Mouse (Mus musculus) spleen, adult 18-20 months (tissue): ENCODE measurements around the gene Rnh1.

Experiments
- DNase-seq, 2 experiments: peaks; one replicate each; pipeline ENCODE4 v3.0.0; 2022; ENCODE audit warnings: mixed read lengths in 2 of 2

Rnh1 gene

DNA sequence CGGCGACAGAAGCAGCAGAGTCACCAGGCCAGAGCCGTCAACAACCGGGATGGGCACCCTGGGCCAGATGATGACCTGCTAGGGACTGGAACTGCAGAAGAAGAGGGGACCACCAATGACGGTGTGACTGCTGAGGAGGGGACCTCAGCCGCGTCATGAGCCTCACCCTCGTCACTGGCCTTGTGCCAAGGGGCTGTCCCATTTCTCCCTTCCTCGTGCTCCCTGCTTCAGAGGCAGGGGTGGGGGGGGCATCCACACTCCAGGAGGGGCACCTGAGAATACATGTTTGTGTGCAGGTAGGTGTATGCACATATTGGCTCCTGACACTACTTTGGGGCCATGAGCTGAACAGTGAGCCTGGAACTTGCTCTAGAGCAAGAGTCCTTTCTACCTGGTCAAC lies 17.3 kb downstream of the Rnh1 start:
- DNase-seq, result no peak

DNA sequence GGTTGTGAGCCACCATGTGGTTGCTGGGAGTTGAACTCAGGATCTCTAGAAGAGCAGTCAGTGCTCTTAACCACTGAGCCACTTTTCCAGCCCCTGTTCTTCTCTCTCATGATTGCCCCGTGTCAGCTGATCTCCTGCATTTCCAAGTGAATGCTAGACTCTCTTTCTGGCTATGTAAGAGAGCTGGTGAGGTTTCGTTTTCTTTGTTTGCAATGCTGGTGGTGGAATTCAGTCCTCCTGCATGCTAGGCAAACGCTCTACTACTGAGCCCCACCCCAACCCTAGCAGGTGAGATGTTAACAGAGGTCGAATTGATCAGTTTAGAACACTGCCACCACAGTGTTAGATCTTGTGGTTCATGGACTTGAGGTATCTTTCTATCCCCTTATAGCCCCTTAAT lies 24.0 kb downstream of the Rnh1 start:
- DNase-seq, result no peak

DNA sequence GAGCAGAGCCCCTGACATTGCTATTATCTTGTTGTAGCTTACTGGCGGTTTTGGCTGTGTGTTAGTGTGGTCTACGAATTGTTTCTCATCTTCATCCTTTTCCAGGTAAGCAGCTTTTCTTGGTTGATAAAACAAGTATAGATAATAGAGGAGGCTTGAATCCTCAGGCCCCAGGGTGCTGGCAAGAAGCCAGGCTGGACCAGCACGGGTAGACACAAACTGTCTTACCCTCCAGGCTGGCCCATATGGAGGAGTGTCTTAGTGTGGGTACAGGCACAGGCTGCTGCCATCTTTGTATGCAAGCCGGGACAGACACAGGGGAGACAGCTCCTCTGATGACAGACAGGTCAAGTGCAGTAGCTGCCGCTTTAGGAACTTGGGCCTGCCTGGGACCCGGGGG lies 25.6 kb downstream of the Rnh1 start:
- DNase-seq, result no peak

DNA sequence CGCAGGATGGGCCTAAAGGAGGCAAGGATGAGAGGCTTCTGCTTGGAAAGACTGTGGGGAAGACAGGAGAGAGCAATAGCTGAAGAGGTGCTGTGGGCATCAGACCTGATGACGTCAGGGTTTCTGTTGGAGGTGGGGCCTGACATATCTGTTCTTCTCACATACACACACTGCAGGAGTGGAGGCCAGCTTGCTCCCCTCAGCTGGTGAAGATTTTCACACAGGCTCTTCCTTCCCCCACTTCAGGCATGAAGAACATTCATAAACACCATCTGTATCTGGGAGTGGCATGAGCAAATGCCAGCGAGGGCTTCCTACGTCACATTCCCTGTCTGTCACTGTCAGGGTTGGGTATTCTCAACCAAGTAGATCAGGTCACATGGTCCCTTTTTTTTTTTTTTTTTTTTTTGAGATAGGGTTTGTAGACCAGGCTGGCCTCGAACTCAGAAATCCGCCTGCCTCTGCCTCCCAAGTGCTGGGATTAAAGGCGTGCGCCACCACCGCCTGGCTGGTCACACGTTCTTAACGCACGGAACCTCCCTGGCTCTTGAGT lies 26.5 kb downstream of the Rnh1 start:
- no peak for DNase-seq

DNA sequence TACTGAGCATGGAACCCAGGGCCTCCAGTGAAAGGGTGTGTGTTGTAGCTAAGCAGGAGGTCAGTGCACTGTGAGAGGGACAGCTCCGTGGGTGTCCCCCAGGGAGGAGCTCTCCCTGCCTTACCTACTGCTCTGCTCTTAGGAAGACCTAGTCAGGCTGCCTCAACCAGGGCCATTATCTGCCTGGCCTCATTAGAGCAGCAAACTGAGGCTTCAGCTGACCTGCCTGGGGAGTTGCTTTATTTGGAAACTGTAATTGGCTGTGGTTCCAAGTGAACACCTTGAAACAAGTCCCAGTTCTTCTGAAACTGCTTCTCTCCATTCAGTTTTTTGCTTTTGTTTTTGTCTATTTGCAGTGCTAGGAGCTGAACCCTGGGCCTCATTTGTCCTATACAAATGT lies 27.3 kb downstream of the Rnh1 start:
- DNase-seq, result no peak

DNA sequence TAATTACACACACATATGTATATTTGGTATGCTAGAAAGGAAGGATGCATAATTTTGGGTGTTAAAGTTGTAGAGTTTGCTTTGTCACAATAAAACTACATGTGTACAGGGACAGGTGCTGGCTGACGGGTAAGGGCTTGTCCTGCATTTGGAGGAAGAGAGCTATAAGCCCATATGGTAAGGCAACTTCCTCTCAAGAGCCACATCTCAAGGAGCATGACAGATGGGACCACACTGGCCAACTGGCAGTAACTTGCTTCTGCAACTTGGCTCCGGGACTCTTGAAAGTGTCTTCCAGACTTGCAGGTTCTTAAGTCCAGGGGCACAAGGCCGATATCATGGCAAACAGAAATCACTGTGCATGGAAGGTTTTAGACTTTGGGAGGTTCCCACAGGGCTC lies 28.0 kb downstream of the Rnh1 start:
- no peak for DNase-seq

DNA sequence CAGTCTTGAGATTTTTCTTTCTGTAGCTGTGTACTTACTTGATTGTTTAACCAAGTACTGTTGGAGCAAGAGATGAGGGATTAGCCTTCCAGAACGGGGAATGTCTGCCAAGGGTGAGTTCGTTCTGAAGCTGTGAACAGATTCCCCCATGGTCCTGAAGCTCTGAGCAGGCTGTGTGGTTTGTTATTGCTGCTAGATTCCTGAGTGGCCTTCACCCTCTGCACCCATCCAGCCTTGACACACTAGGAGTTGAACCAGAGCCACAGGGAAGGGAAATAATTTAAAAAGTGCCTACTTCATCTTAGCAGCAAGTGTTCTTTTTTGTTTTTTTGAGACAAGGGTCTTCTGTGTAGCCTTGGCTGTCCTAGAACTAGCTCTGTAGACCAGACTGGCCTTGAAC lies 28.8 kb downstream of the Rnh1 start:
- no peak for DNase-seq

DNA sequence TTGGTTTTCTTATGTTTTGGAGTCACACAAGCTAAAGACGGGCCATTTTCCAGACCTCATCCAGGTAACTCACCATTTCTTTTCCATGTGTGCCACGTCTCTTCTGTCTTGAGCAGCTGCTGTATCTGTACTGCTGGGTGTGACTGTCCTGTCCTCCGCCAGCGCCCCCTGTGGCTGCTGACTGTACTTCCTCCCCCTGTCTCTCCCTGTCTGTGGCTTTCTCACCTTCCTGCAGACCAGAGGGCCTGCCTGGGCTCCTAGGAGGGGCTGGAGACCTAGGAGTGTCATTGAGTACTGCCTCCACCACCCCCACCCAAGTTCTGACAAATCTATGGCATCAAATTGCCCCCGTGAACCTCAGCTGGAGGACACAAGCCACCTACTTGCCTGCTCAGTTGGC lies 29.5 kb downstream of the Rnh1 start:
- DNase-seq, result peak in 1 of 2 experiments; percentile 44

DNA sequence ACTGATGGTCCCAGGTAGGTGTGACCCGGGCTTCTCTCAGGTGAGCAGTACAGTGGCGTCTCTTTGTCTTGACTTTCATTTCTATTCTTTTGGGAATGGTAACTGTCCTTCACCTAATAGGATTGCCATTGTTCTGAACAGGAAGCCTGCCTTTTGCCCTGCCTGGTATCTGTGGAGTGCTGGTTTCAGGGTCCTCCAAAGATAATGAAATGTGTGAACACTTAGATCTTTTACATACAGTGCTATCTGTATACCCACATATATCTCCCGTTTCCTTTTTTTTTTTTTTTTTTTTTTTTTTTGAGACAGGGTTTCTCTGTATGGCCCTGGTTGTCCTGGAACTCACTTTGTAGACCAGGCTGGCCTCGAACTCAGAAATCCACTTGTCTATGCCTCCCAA lies 31.3 kb downstream of the Rnh1 start:
- no peak for DNase-seq

DNA sequence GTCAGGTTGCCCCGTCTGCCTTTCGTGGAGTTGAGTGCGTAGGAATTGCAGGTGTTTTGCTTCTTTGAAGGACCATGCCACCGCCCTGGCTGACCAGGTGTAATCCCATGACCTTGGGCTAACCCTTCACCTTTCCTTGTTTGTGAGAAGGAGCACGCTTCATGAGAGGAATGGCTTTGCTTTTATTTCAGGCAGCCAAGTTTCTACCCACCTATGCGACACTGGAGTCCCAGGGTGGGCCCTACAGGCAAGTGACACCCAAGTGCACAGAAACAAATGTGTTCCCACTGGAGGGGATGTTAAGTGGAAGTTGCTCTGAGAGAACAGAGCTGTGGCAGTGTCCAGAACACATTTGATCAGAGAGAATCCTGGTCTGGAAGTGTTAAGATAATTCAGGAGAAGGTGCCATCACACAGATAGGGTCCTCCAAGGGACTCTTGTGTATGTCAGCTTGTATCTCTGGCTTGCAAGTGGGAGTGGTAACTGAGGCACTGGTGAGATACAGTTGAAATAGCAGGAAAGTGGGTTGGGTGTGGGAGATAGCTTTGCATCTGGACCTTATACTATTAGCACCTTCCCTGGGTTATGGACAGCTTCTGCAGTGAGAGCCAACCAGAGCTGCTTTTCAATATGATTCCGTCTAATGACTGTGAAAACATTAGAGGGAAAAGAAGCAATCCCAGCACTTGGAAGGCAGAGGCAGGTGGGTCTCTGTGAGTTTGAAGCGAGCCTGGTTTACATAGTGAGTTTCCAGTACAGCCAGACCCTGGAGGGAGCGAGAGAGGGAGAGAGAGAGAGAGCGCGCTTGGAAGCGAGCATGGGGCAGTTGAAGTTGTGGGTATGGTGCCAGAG lies 40.5 kb downstream of the Rnh1 start:
- no peak for DNase-seq

DNA sequence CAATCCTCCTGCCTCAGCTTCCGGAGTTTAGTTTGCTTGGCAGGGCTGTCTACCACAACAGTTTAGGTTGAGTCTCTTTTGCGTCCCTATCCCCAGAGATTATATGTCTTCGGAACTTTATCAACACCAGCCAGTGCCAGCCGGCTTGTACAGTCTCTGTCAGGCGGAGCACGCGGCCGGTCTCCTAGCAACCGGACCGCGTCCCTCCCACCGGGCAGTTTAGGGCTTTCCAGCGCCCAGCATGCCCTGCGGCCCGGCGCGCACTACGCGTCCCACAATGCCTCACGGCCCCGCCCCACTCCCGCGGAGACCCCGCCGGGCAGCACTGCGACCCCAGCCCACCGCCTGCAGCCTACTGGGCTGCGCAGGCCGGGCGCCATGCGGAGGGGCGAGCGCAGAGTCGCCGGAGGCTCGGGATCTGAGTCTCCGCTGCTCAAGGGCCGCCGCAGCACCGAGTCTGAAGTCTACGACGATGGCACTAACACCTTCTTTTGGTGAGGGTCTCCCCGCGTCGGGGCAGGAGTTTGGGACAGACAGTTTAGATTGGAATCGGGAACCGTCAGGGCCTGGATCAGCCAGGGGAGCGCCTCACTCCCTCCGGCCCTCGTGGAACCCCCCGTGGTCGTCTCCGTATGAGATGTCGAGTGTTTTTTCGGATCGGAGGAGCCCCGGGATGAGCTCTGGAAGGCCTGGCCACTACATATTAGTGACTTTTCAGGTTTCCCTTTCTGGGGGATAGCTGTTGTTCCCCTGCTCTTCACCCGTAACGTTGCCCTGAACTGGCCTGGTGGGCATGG lies 41.4 kb downstream of the Rnh1 start:
- peak; percentile 77 to 87 for DNase-seq

DNA sequence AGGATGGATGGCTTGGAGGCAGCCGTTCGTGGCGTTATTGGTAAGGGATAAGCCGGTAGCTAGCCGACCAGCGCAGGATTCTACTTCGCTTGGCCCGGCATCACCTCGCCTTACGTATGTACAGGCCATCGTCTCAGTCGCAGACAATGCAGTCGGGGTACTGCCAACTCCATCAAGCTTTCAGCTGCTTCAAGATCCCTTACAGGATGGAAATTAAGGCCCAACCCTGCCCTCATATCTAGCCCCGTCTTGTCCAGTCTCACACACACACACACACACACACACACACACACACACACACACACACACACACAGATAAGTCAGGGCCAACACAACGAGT lies 49.2 kb downstream of the Rnh1 start:
- no peak for DNase-seq

DNA sequence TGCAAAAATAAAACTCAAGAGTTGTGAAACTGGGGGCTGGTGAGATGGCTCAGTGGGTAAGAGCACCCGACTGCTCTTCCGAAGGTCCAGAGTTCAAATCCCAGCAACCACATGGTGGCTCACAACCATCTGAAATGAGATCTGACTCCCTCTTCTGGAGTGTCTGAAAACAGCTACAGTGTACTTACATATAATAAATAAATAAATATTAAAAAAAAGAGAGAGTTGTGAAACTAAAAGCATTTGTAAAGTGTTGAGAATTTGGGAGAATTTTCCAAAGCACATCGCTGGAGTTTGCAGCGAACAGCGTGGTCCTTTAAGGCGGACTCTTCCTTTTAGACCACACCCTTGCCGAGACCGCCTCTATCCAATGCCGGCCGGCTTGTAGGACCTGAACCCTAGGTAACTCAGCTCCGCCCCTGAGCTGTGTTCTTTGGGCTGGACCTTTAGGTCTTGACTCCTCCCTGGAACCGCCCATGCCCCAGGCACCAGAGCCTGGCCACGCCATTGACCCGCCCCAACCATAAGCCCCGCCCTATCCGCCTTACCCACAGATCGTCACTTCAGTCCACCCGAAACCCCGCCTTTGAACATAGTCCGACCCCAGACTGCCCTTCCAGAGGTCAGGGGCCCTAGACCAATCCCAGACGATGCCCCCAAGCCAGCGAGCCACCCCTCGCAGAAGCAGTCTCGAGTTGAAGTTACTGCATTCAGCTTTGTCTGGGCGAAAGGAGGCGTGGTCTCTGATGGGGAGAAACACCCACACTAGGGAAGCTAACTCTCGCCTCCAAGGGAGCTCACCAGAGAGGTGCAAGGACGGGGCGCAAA lies 49.8 kb downstream of the Rnh1 start:
- peak; percentile 93 to 96 for DNase-seq

DNA sequence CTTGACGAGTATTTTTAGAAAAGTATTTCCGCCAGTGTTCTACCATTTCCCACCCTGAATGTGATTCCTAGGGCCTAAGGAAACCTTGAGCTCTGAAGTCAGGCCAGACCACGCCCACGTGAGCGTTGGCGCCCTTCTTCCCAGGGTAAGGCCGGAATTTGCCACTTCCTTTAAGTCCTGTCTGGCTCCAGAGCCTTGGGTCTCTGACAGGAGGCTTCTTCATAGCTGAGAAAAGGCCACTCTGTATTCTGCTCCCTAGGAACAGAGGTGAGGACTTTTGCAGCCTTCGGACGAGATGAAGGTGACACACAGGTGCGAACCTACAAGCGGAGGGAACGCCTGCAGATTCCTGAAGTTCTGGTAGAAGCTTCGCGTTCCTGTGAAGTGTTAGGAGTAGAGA lies 50.4 kb downstream of the Rnh1 start, which contains the start of gene Ptdss2:
Ptdss2 (plus strand) TSS at position 138 of the 400 bp plus-strand sequence.
- no peak for DNase-seq

DNA sequence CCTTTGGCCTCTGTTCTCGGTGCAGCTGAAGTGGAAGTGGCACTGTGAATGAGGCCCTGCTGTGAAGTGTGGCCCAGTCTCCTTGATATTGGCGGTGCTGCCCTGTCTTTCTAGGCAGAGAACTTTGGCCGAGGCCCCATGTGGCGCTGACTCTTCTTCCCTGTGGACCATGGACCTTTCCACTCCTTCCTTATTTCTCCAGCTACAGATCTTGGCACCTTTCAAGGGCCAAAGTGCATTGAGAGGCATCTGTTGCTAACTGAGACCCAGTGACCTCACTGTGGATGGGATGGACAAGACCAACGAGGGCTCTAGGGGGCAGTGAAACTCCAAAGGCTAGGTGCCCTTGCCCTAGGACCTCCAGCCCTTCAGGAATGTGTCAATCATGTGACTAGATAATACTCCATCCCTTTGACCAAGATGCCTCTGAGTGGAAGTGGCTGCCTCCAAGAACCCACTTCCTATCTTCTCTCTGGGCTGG lies 51.6 kb downstream of the Rnh1 start:
- DNase-seq, result no peak

DNA sequence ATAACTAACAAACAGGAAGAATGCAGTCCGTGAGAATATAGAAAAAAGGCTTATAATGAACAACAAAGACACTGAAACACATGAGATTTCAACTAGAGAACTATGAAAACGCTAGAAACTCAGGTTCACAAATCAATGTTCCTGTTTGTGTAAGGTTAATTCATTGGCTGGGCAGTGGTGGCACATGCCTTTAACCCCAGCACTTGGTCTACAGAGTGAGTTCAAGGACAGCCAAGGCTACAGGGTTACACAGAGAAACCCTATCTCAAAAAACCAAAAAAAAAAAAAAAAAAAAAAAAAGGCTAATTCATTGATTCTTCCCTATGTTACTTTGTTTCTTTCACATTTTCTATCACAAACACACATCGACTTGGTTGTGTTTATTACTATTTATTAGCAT lies 52.1 kb downstream of the Rnh1 start:
- DNase-seq, result no peak

DNA sequence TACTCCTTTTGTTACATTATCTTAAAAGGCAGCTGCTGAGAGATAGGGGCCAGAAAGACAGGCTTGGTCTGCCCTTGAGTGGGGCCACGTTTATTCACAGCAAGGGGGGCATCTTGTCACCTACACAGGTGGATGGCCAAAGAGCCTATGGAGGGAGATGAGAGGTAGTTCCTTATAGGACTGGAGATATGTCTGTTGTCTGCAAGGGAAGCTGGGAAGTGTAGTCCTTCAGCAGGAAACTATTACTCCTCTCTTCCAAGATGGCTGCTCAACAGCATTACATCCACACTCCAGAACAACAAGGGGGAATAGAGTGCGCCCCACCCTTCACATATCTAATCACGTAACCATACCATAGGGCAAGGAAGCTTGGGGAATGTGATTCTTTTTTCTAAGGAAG lies 53.2 kb downstream of the Rnh1 start:
- DNase-seq, result no peak

DNA sequence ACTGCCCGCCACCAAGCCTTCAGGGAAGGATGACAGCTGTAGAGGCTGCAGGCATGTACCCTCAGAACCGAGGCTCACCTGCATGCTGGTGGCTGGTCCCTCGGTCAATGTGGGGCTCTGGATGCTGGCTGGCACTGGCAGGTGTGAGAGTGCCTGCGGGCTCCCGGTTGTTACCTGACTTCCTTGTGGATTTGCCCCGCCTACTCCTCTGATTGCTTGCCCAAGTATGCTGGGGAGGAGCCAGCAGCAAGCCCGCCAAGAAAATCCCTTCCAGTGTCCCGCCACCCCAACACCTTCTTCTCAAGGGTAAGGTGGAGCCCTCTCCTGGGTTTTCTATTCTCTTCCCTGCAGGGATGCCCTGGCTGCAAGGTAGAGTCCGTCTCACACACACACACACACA lies 55.0 kb downstream of the Rnh1 start, which contains the start of gene Ano9:
Ano9 (minus strand) TSS at position 171 of the 400 bp plus-strand sequence.
- no peak for DNase-seq

DNA sequence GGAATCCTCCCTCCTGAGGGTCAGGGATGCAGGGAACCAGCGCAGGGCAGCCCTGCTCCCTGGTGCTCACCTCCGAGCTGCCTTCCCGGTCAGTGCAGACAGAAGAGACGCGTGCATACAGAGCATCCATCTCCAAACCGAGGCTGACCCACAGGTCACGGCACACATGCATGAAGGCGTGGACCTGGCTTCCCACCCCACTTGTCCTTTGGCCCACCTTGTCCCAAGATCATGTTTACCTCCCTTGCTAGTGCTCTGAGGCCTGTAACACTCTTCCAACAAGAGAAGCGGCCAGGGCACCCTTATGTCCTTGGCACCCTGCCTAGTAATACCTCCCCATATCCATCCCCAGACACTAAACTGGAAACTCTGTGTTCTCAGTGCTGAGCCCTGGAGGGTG lies 56.8 kb downstream of the Rnh1 start:
- no peak for DNase-seq
